Mouse (Mus musculus) spleen, postnatal 10 days (tissue): ENCODE measurements around the gene Usp3.

Source experiments
- DNase-seq, 2 experiments: peaks; one replicate each; pipeline ENCODE4 v3.0.0; 2021 to 2022; ENCODE audit warnings: low spot score in 2 of 2

The Usp3 gene

DNA sequence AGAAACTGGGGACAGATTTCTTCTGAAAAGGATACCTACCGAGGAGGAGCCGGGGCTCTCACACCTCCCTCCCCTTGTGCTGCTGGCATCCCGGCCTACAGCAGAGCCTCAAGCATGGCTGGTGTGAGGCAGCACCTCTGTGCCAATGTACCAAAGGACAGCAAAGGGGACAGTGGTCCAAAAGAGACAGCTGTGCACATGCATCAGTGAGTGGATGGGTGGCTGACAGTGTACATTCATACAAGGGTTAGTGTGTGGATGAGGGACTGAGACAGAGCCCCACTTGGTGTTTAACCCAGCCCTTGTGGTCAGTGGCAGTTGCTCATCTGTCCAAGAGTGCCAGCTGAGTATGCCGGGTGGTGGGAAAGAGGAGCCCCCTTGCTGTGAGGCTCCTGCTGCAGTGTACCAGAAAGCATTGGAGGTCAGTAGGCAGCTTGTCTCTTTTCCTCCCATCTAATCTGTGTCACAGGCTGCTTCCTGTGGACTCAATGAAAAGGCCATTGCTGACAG lies 84.0 kb downstream of the Usp3 start:
- DNase-seq: no peak

DNA sequence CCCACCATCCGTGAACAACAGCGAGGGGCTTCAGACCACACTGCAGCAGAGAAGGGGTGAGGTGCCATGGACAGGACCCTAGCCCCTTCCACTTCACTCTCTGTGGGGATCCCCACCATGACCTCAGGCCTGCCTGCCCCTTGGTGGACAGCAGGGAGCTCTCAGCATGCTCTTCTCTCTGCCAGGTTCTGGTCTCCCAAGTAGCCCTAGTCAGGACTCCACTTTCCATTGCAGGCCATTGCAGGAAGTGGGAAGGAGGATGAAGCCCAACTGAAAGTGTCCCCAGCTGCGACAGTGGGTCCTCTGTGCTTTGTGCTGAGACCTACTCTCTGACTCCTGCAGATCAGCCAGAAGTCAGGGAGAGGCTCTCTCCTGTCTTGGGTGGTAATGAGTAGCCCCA lies 85.3 kb downstream of the Usp3 start:
- DNase-seq: no peak

DNA sequence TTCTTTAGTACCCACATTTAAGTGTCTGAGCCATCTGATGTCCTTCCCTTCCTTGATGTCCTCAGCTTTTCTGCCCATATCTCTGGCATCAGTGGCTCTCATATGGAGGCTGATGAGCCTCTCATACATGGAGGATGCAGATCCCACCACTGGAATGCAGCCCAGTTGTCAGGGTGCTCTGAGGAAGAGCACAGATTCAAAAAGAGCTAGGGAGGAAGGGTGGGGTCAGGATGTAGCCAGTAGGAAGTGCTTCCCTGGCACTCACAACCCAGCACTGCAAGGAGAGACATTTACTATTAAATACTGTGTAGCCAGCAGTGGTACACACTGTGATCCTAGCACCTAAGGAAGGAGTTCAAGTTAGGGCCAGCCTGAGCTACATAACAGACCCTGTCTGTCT lies 86.5 kb downstream of the Usp3 start:
- no peak for DNase-seq

DNA sequence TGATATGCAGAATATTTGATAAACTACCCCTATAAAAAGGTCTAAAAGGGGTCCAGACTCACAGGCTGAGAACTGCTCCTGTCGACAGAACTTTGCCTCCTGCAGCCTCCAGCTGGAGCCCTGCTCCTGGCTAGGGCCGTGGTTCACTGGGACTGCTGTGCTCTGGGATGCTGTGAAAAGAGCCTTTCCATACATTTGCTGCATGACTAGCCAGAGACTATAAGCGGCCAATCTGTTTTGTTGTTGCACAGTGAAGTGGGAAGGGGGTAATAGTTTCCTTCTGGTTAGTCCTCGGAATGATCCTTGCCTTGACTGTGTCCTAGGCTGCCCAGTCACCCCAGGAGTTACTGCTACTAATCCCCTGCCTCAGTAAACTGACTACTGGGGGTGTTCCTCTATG lies 86.9 kb downstream of the Usp3 start:
- peak in 1 of 2 experiments; percentile 40 for DNase-seq

DNA sequence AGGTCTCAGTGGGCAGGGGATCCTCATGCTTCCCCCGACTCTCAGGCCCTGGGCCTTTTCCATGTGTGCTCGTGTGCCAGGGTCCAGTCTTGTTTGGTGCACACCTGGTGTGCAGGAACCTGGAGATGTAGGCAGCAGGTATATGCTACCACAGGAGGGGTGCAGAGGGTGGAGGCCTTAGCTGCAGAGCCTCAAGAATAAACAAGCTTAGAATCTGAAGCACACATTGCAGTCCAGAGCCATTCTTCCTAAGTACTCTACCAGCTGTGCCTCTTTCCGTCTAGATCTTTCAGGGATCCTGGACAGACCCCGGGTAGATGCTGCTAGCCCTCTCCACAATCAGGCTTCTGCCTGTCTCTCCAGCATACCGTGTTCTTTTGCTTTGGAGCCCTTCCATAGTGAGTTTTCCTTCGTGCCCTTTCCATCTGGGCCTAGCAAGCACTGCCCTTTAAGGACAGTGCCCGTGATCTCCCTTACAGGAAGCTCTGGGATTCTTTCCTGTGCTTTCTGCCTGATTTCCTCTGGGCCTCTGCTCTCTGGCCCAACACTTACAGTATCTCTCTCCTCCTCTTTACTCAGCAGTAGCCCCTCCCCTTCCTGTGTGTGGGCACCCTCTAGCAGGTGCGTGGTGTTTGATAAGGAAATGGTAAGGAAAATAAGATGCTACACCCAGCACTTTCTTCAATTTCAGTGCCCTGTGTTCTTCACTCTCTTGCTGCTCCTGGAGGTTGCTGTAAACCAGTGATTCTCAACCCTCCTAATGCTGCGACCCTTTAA lies 87.6 kb downstream of the Usp3 start:
- peak; percentile 66 to 82 for DNase-seq

DNA sequence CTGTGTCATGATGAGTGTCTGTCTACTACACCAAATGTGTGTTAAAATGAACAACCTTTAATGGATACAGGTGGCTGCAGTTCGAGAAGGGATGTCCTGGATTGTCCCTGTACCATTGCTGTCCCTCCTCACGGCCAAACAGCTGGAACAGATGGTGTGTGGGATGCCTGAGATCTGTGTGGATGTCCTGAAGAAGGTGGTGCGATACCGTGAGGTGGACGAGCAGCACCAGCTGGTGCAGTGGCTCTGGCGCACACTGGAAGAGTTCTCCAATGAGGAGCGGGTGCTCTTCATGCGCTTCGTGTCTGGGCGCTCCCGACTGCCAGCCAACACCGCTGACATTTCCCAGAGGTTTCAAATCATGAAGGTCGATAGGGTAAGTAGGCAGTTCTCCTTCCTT lies 88.4 kb downstream of the Usp3 start:
- DNase-seq: no peak

DNA sequence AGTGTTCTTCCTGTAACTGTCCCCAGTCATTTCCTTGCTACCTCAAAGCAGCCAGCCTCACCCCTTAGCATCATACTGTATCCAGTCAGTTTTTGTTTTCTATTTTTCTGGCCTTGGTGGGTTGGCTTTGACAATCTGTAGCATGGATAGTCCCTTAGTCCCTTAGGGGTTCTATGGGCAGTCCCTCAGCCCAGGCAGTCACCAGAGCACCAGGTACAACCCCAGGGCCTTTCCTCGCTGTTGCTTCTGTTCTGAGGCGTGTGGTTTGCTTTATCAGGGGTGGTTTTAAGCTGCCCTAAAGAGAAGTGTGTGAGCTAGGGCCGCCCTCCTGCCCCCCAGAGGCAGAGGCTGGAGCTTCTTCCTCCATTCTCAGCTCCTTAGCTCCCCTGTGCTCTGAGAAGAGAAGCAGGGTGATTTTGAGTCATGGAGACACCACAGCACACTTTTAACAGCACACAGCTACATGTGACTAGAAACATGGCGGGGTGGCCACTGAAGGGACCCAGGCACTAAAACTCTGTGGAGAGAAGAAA lies 89.0 kb downstream of the Usp3 start:
- DNase-seq: peak; percentile 61 to 77

DNA sequence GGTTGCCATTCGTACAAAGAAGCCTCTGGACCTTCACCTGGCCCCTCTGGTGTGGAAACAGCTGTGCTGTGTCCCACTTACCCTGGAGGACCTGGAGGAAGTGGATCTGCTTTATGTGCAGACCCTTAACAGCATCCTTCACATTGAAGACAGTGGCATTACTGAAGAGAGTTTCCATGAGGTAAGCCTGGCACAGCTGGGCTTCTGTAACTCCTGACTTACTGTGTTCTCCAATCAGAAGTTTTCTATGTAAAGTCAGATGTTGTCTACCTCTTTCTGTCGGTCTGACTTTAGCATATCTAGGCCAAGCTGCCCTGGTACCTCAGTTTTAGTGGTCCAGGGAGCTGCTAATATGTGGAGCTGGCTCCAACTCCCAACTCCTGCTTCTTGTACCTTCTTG lies 91.7 kb downstream of the Usp3 start:
- DNase-seq: no peak

DNA sequence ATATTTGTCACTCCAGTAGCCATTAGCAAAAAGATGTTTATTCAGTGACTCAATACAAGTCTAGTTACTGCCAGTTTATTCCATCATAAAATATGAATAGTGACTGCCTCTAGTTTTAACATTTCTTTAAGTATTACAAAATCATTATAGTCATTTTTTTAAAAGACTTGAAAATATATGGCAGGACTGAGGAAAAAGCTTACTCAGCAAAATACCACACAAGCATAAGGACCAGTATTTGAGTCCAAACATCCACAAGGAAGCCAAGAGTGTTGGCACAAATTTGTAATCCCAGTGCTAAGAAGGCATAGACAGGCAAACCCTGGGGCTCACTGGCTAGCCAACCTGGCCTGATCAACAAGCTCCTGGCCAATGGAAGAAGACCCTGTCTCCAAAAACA lies 99.0 kb downstream of the Usp3 start:
- DNase-seq: no peak

DNA sequence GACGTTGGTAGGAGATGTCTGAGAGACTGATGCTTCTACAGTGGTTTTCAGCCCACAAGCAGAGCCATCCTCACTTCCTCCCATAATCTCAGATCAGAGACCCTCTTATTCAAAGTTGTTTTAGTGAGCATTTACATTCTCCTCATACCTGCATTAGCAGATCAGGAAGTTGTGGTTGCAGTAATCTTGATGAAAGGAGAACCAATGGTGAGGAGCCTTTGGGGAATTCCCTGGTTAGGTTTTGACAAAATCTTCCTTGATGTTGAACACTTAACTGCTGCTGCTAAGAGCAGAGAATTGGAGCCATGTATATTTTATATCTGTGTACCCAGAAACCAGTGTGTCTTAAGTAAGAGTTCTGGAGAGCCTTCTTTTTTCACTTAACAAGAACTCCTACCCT lies 100.6 kb downstream of the Usp3 start:
- DNase-seq: no peak

DNA sequence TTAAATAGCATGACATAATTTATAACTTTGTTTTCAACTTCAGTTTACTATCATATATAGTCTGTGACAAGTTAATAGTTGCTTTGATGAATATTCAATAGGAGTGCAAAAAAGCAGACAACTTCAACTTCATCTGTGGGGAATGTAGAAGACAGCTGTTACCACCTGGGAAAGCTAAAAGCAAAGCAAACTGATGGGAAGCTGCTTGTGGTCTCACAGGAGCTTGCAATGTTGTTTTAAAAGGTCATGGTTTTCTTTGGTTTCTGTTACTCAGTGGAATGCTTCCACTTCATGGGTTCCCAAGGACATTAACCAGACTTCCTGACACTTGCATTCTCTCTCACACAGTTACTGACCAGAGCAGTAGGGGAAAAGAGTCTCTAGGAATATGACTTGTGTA lies 104.2 kb downstream of the Usp3 start:
- no peak for DNase-seq

DNA sequence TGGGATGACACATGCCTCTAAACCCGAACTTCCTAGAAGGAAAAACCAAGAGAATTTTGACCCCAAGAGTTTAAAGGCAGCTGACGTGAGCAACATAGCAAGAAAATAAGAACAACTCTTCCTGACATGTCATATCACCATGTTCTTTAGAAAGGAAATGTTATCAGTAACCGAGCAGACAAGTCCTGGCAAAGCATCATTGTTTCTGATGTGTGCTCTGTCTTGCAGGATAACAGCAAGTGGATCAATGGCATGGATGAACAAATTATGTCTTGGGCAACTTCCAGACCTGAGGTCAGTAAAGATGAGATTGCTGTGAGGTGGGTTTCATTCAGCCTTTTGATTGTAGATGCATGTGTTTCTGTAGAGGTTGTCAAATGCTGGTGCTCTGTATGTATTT lies 109.5 kb downstream of the Usp3 start:
- no peak for DNase-seq

DNA sequence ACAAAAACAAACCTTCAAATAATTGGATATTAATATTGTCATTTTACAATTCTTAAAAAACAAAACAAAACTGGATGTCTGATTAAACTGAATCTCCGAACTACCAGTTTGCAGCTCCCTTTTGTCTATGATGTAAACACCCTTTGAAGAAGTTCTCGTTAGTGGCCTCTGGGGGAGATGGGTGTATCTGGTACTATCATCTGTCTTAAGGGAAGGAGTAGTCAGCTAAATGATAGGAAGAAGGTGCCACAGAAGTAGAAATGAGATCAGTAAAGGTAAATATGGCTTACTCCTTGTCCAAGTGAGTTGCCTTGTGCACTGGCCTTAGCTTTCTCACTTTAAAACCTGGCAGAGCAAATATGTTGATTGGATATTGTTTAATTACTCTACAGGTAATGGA lies 115.2 kb downstream of the Usp3 start:
- no peak for DNase-seq

DNA sequence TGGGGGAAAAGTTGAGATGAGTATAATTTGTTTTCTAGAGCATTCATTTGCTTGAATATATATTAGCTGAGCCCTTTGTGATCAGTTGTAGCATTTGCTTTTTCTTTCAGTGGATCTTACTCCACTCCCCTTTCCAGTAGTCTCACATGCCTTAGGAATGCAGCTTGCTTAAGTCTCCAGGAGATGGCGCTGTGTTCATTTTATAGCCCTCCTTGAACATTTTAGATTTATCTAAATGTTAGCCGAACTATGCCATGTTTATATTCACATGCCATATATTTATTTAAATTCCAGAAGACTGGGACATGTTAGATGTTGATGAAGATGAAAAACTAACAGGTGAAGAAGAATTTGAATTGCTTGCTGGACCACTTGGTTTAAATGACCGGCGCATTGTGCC lies 127.9 kb downstream of the Usp3 start:
- DNase-seq: peak in 1 of 2 experiments; percentile 61
